Mouse (Mus musculus): ENCODE data around the gene Ambra1. TPM values are rescaled to one million over a fixed set of nuclear protein-coding genes. Genes with fewer than 3 reads are reported as not detected.

Ambra1 gene
- polyA plus RNA-seq, 1 experiment: 37.9 TPM

- peak overlapping the region; percentile 66; the same call in 1 of the 2 replicates for H3K27ac ChIP-seq (ENCODE audit: insufficient read depth, low read length)
Measured at GRCm38 (mm10) chr2:91852446-91853191, 122.7 kb downstream of the Ambra1 start.

GRCm38 (mm10) chr2:91854575-91854974 is 124.6 kb downstream of the Ambra1 start:
- DNase-seq: no peak
- no peak overlapping the region for H3K27ac ChIP-seq (ENCODE audit: insufficient read depth, low read length)
- no peak for TF ChIP-seq POLR2A (IDR thresholded peaks at IDR 0.05; ENCODE audit: borderline replicate concordance, insufficient read depth, low read length)
- no peak for TF ChIP-seq CTCF (IDR thresholded peaks at IDR 0.05; ENCODE audit: borderline replicate concordance, insufficient read depth, low read depth, low read length)
- 71% methylated on average over 6 of the region's 6 CpGs for WGBS
- H3K27me3 ChIP-seq (ENCODE audit: control insufficient read depth, insufficient read depth, low read length): no peaks in the 10 kb centered on the region
- no peak overlapping the region for H3K4me3 ChIP-seq (replicated peaks; ENCODE audit: insufficient read depth, low read depth, low read length)
- H3K4me1 ChIP-seq (ENCODE audit: control insufficient read depth, insufficient read depth, low read length): peaks cover 12% of the 10 kb centered on the region

More at GRCm38 (mm10) chr2:91852446-91853191, 122.7 kb downstream of the Ambra1 start:
- no peaks in the 10 kb centered on the region for H3K27me3 ChIP-seq (ENCODE audit: control insufficient read depth, insufficient read depth, low read length)
- DNase-seq: peak; percentile 39 to 64
- peaks cover 12% of the 10 kb centered on the region for H3K4me1 ChIP-seq (ENCODE audit: control insufficient read depth, insufficient read depth, low read length)
- 5% methylated on average over 2 of the region's 2 CpGs for WGBS
- TF ChIP-seq POLR2A (IDR thresholded peaks at IDR 0.05; ENCODE audit: borderline replicate concordance, insufficient read depth, low read length) (no peak), CTCF (IDR thresholded peaks at IDR 0.05; ENCODE audit: borderline replicate concordance, insufficient read depth, low read depth, low read length) (no peak)
- H3K4me3 ChIP-seq (replicated peaks; ENCODE audit: insufficient read depth, low read depth, low read length): no peak overlapping the region

DNA sequence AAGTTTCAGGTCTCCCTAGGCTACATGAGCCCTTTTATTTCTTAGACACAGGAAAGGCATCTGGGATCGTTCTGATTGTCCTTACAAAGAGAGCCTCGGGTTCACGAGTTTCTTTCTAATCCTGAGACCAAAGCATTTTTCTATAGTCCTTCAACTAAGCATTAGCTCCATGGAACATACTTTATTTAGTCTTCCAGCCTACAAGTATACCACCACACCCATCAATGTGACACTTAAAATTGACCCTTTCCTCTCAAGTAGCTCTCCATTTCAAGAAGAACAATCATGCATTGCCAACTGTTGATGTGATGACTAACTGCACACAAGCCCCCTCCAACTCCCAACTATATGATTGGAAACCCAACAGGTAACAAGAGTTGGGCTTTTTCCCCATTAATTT is 127.0 kb downstream of the Ambra1 start:
- WGBS: 83% methylated on average over 3 of the region's 3 CpGs
- Histone ChIP-seq H3K27me3 (ENCODE audit: control insufficient read depth, insufficient read depth, low read length) (no peaks in the 10 kb centered on the region), H3K4me3 (replicated peaks; ENCODE audit: insufficient read depth, low read depth, low read length) (no peak overlapping the region), H3K4me1 (ENCODE audit: control insufficient read depth, insufficient read depth, low read length) (peaks cover 9% of the 10 kb centered on the region), H3K27ac (ENCODE audit: insufficient read depth, low read length) (no peak overlapping the region)
- DNase-seq: no peak
- TF ChIP-seq CTCF (IDR thresholded peaks at IDR 0.05; ENCODE audit: borderline replicate concordance, insufficient read depth, low read depth, low read length) (no peak), POLR2A (IDR thresholded peaks at IDR 0.05; ENCODE audit: borderline replicate concordance, insufficient read depth, low read length) (no peak)

GRCm38 (mm10) chr2:91859423-91859822 is 129.5 kb downstream of the Ambra1 start:
- WGBS: 51% methylated on average over 4 of the region's 4 CpGs

DNA sequence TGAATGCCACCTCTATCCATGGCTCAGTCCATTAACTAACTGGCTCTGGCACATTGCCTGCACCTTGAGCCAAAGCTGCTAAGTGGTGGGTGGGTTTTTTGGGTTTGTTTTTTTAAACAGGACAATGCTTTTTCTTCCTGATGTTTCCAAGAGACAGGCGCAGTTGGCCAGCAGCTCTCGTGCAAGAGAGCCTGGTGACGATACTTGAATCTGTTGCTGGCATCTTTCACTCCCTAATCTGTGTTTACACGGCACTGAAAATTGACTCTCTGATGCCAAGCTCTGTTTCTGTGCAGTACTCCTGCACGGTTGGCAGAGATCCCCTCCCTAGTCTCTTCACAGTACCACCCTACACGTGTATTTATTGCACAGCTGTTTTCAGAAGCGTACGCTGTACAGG is 140.8 kb downstream of the Ambra1 start:
- H3K27ac ChIP-seq (ENCODE audit: insufficient read depth, low read length): no peak overlapping the region
- DNase-seq: peak; percentile 36 to 48
- no peak for TF ChIP-seq CTCF (IDR thresholded peaks at IDR 0.05; ENCODE audit: borderline replicate concordance, insufficient read depth, low read depth, low read length)
- TF ChIP-seq POLR2A (IDR thresholded peaks at IDR 0.05; ENCODE audit: borderline replicate concordance, insufficient read depth, low read length): no peak
- no peaks in the 10 kb centered on the region for H3K4me1 ChIP-seq (ENCODE audit: control insufficient read depth, insufficient read depth, low read length)
- H3K4me3 ChIP-seq (replicated peaks; ENCODE audit: insufficient read depth, low read depth, low read length): no peak overlapping the region
- 14% methylated on average over 8 of the region's 8 CpGs for WGBS
- H3K27me3 ChIP-seq (ENCODE audit: control insufficient read depth, insufficient read depth, low read length): no peaks in the 10 kb centered on the region

More at GRCm38 (mm10) chr2:91859423-91859822, 129.5 kb downstream of the Ambra1 start:
- no peak for DNase-seq
- TF ChIP-seq CTCF (IDR thresholded peaks at IDR 0.05; ENCODE audit: borderline replicate concordance, insufficient read depth, low read depth, low read length) (no peak), POLR2A (IDR thresholded peaks at IDR 0.05; ENCODE audit: borderline replicate concordance, insufficient read depth, low read length) (no peak)
- H3K27me3 ChIP-seq (ENCODE audit: control insufficient read depth, insufficient read depth, low read length): no peaks in the 10 kb centered on the region
- H3K4me1 ChIP-seq (ENCODE audit: control insufficient read depth, insufficient read depth, low read length): no peaks in the 10 kb centered on the region; the same call in none of the 2 replicates
- no peak overlapping the region for H3K4me3 ChIP-seq (replicated peaks; ENCODE audit: insufficient read depth, low read depth, low read length)
- no peak overlapping the region for H3K27ac ChIP-seq (ENCODE audit: insufficient read depth, low read length)

GRCm38 (mm10) chr2:91871225-91871624 is 141.3 kb downstream of the Ambra1 start:
- DNase-seq: no peak
- Histone ChIP-seq H3K4me3 (replicated peaks; ENCODE audit: insufficient read depth, low read depth, low read length) (no peak overlapping the region), H3K27ac (ENCODE audit: insufficient read depth, low read length) (no peak overlapping the region), H3K27me3 (ENCODE audit: control insufficient read depth, insufficient read depth, low read length) (no peaks in the 10 kb centered on the region), H3K4me1 (ENCODE audit: control insufficient read depth, insufficient read depth, low read length) (no peaks in the 10 kb centered on the region)
- TF ChIP-seq POLR2A (IDR thresholded peaks at IDR 0.05; ENCODE audit: borderline replicate concordance, insufficient read depth, low read length) (no peak), CTCF (IDR thresholded peaks at IDR 0.05; ENCODE audit: borderline replicate concordance, insufficient read depth, low read depth, low read length) (no peak)
- 74% methylated on average over 1 of the region's 1 CpGs for WGBS

DNA sequence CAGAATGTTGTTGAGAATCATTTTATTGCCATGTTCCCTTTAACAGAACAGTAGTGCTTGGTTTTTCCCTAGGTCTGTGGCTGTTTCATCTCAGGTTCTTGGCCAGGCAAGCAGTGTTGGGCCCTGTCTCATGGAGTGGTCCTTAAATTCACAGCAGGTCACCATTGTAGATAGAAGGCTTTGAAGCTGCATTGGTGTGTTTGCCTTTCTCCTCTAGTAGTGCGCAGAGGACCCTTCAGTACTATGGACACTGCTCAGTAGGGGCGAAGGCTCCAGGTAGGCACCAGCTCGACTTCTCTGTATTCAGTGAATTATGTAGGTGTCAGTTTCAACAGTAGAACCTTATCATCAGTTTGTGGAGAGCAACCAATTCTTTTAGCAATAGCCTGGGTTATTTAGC is 142.7 kb downstream of the Ambra1 start:
- H3K27ac ChIP-seq (ENCODE audit: insufficient read depth, low read length): no peak overlapping the region
- no peak for TF ChIP-seq CTCF (IDR thresholded peaks at IDR 0.05; ENCODE audit: borderline replicate concordance, insufficient read depth, low read depth, low read length)
- no peak for TF ChIP-seq POLR2A (IDR thresholded peaks at IDR 0.05; ENCODE audit: borderline replicate concordance, insufficient read depth, low read length)
- H3K4me1 ChIP-seq (ENCODE audit: control insufficient read depth, insufficient read depth, low read length): no peaks in the 10 kb centered on the region
- DNase-seq: no peak
- no peak overlapping the region for H3K4me3 ChIP-seq (replicated peaks; ENCODE audit: insufficient read depth, low read depth, low read length)
- no peaks in the 10 kb centered on the region for H3K27me3 ChIP-seq (ENCODE audit: control insufficient read depth, insufficient read depth, low read length)
- 97% methylated on average over 3 of the region's 3 CpGs for whole genome bisulfite sequencing
